Mouse (Mus musculus) CH12.LX (cell line): ENCODE data around the gene Xylt1. TPM values are rescaled to one million over a fixed set of nuclear protein-coding genes. Genes with fewer than 3 reads are reported as not detected.
A peak's percentile ranks its signal among the peaks of the same experiment; 100 is the strongest.

Experiments
- DNase-seq: peaks from one replicate; pipeline ENCODE4 v3.0.0-alpha.2; 2013; ENCODE audit errors: extremely low read depth
- H3K27ac ChIP-seq: 2 replicates; pipeline ENCODE4 v1.5.1; 2012; ENCODE audit warnings: low read depth, mild to moderate bottlenecking, control low read depth, moderate library complexity; ENCODE audit not compliant: insufficient read depth
- H3K27me3 ChIP-seq: replicated peaks from 2 replicates; pipeline ENCODE3; 2012; ENCODE audit warnings: inconsistent platforms
- H3K36me3 ChIP-seq, 2 experiments: replicated peaks in 1 of 2; 2 replicates each; pipeline versions ENCODE3 to v1.6.1; 2012; ENCODE audit warnings: inconsistent platforms in 1 of 2, low read length in 1 of 2, mild to moderate bottlenecking in 1 of 2, mixed read lengths in 1 of 2, moderate library complexity in 1 of 2; ENCODE audit not compliant: control insufficient read depth in 1 of 2, insufficient read depth in 1 of 2
- H3K4me1 ChIP-seq, 2 experiments: 2 replicates each; pipeline ENCODE4 v1.6.1; 2012; ENCODE audit warnings: inconsistent platforms in 1 of 2, moderate library complexity in 1 of 2; ENCODE audit not compliant: insufficient read depth in 2 of 2, control insufficient read depth in 1 of 2
- H3K4me2 ChIP-seq: 2 replicates; pipeline ENCODE4 v1.6.1; 2012; ENCODE audit warnings: low read depth, mild to moderate bottlenecking, control low read depth; ENCODE audit not compliant: poor library complexity, insufficient read depth, severe bottlenecking
- H3K4me3 ChIP-seq, 3 experiments: fragments of 150-350 bp in 1 of 3; sonication (generic) in 1 of 3; replicated peaks in 1 of 3; 2 replicates each; pipeline versions ENCODE3 to v1.5.1; 2011 to 2012; ENCODE audit warnings: low read depth in 2 of 3, low read length in 2 of 3, mild to moderate bottlenecking in 2 of 3, moderate library complexity in 2 of 3, control low read depth in 1 of 3, improper control_type of control experiment in 1 of 3, inconsistent platforms in 1 of 3, mixed read lengths in 1 of 3; ENCODE audit not compliant: poor library complexity in 1 of 3
- H3K79me2 ChIP-seq: replicated peaks from 2 replicates; pipeline ENCODE4 v1.6.1; 2012; ENCODE audit warnings: mild to moderate bottlenecking, moderate library complexity; ENCODE audit not compliant: control insufficient read depth, poor library complexity, insufficient read depth, severe bottlenecking; ENCODE audit errors: extremely low read depth
- H3K9ac ChIP-seq: 2 replicates; pipeline ENCODE4 v1.6.1; 2012; ENCODE audit warnings: low read depth, mild to moderate bottlenecking, control low read depth, moderate library complexity; ENCODE audit not compliant: insufficient read depth
- H3K9me3 ChIP-seq: replicated peaks from 2 replicates; pipeline ENCODE3; 2012; ENCODE audit warnings: low read length, inconsistent platforms, mixed read lengths
- CTCF ChIP-seq, 2 experiments: IDR thresholded peaks in 1 of 2; conservative IDR thresholded peaks in 1 of 2; 2 replicates each; pipeline ENCODE4 v1.5.1; 2011 to 2012; ENCODE audit warnings: low read depth in 2 of 2, low read length in 2 of 2, improper control_type of control experiment in 1 of 2, inconsistent platforms in 1 of 2, mild to moderate bottlenecking in 1 of 2, moderate library complexity in 1 of 2
- EP300 ChIP-seq: IDR thresholded peaks from 2 replicates; pipeline ENCODE4 v1.6.1; 2011; ENCODE audit warnings: low read length, improper control_type of control experiment
- ETS1 ChIP-seq: conservative IDR thresholded peaks from 2 replicates; pipeline ENCODE4 v1.6.1; 2012; ENCODE audit warnings: low read depth, mild to moderate bottlenecking, inconsistent platforms, low read length, improper control_type of control experiment, moderate library complexity
- JUN ChIP-seq: IDR thresholded peaks from 2 replicates; pipeline ENCODE4 v1.6.1; 2011; ENCODE audit warnings: low read depth, mild to moderate bottlenecking, low read length, improper control_type of control experiment, moderate library complexity; ENCODE audit not compliant: insufficient read depth
- JUND ChIP-seq: conservative IDR thresholded peaks from 2 replicates; pipeline ENCODE4 v1.6.1; 2011; ENCODE audit warnings: low read depth, low read length, improper control_type of control experiment
- MAX ChIP-seq: IDR thresholded peaks from 2 replicates; pipeline ENCODE4 v1.6.1; 2011; ENCODE audit warnings: low read length, improper control_type of control experiment
- MAZ ChIP-seq: IDR thresholded peaks from 2 replicates; pipeline ENCODE4 v1.6.1; 2012; ENCODE audit warnings: low read depth, mild to moderate bottlenecking, inconsistent platforms, low read length, improper control_type of control experiment, moderate library complexity
- MXI1 ChIP-seq: IDR thresholded peaks from 2 replicates; pipeline ENCODE4 v1.6.1; 2011; ENCODE audit warnings: mild to moderate bottlenecking, low read depth, low read length, improper control_type of control experiment
- MYC ChIP-seq: IDR thresholded peaks from 2 replicates; pipeline ENCODE4 v1.6.1; 2011; ENCODE audit warnings: low read depth, mild to moderate bottlenecking, improper control_type of control experiment, low read length
- PAX5 ChIP-seq: IDR thresholded peaks from 2 replicates; pipeline ENCODE4 v1.6.1; 2012; ENCODE audit warnings: low read length, inconsistent platforms, mixed read lengths
- POLR2A ChIP-seq: IDR thresholded peaks from 2 replicates; pipeline ENCODE4 v1.6.1; 2011; ENCODE audit warnings: low read depth, mild to moderate bottlenecking, improper control_type of control experiment, low read length
- RCOR1 ChIP-seq: conservative IDR thresholded peaks from 2 replicates; pipeline ENCODE4 v1.6.1; 2012; ENCODE audit warnings: low read depth, mild to moderate bottlenecking, inconsistent platforms, low read length, improper control_type of control experiment
- SIN3A ChIP-seq: IDR thresholded peaks from 2 replicates; pipeline ENCODE4 v1.6.1; 2012; ENCODE audit warnings: low read length, improper control_type of control experiment, inconsistent platforms
- SMC3 ChIP-seq: IDR thresholded peaks from 2 replicates; pipeline ENCODE4 v1.6.1; 2011; ENCODE audit warnings: low read depth, low read length, improper control_type of control experiment
- TBP ChIP-seq: conservative IDR thresholded peaks from 2 replicates; pipeline ENCODE4 v1.6.1; 2011; ENCODE audit warnings: low read depth, low read length, improper control_type of control experiment
- TCF12 ChIP-seq: IDR thresholded peaks from 2 replicates; pipeline ENCODE4 v1.6.1; 2014; ENCODE audit warnings: low read depth, mild to moderate bottlenecking, inconsistent platforms, low read length, improper control_type of control experiment
- UBTF ChIP-seq: IDR thresholded peaks from 2 replicates; pipeline ENCODE4 v1.6.1; 2012; ENCODE audit warnings: low read depth, mild to moderate bottlenecking, inconsistent platforms, low read length, improper control_type of control experiment, moderate library complexity
- ZC3H11A ChIP-seq: IDR thresholded peaks from 2 replicates; pipeline ENCODE4 v1.6.1; 2012; ENCODE audit warnings: low read depth, mild to moderate bottlenecking, inconsistent platforms, low read length, improper control_type of control experiment
- dilution Hi-C: fragments of 300-500 bp; cut with MboI; formaldehyde crosslinking; loops from 2 replicates; pipeline ENCODE4 v1.14.3; 2020; ENCODE audit warnings: low sequenced_read_pairs; ENCODE audit not compliant: extremely low pct_unique_long_range_greater_than_20kb, extremely low pct_ligation_motif_present
- in situ Hi-C: fragments of 300-500 bp; cut with MboI; formaldehyde crosslinking; loops from 3 replicates; pipeline ENCODE4 v1.14.3; 2019; ENCODE audit warnings: low sequenced_read_pairs, low pct_ligation_motif_present, low pct_unique_long_range_greater_than_20kb, mixed read lengths
- polyA plus RNA-seq: library from polyadenylated mRNA; unstranded; fragments of >175 nt; gene quantifications from 2 replicates; pipeline ENCODE4 v1.2.1, GENCODE M21; 2012; ENCODE audit warnings: low read depth; ENCODE audit not compliant: insufficient read length
- total RNA-seq, 2 experiments: library from RNA; depleted of rRNA; stranded (reverse); fragments of 300-350 nt in 1 of 2; fragments of >200 nt in 1 of 2; gene quantifications; 2 replicates each; pipeline ENCODE4 v1.2.3; 2012 to 2014

The Xylt1 gene
- total RNA-seq (2012; rRNA removed) (0.38 and 0.88 TPM in 2 replicates), total RNA-seq (2014; rRNA removed) (0.35 and 0.38 TPM in 2 replicates), polyA plus RNA-seq (0.72 and 0.84 TPM in 2 replicates)

GRCm38 (mm10) chr7:117380418-117381187 is at the start of gene Xylt1:
Xylt1 (plus strand) TSS chr7:117380979.
- Histone ChIP-seq H3K4me1 (peaks cover 4 to 49% of the 10 kb centered on the region in 2 experiments; a peak in 3 of 4 replicates), H3K4me3 (peak within 1 kb of the TSS; percentile 58 to 69 (median 65)), H3K27ac (no peak within 1 kb of the TSS), H3K27me3 (peaks cover 41% of the 10 kb centered on the region), H3K4me2 (peak within 1 kb of the TSS; percentile 81), H3K9me3 (no peaks in the 10 kb centered on the region), H3K79me2 (no peaks in the 10 kb centered on the region), H3K9ac (peak within 1 kb of the TSS; percentile 13; the same call in 1 of the 2 replicates), H3K36me3 (no peaks in the 10 kb centered on the region)
- TF ChIP-seq MXI1 (peak; percentile 43; the same call in 1 of the 2 replicates), JUND (no peak), MAZ (peak; percentile 71)
- in situ Hi-C loops (loop anchor here (5.0 to 10.0 kb wide), 2 partner anchors 174 to 232 kb away; no protein-coding TSS in a partner anchor), dilution Hi-C loops (no loop called here)
- DNase-seq = peak; percentile 40

- H3K27me3 ChIP-seq = no peaks in the 10 kb centered on the region
- H3K4me1 ChIP-seq = no peaks in the 10 kb centered on the region
- no peaks in the 10 kb centered on the region for H3K36me3 ChIP-seq
- in situ Hi-C loops = no loop called here
- H3K9ac ChIP-seq = no peak overlapping the region
- no peak overlapping the region for H3K27ac ChIP-seq
- no peaks in the 10 kb centered on the region for H3K9me3 ChIP-seq
- H3K4me2 ChIP-seq = no peak overlapping the region
- H3K79me2 ChIP-seq = no peaks in the 10 kb centered on the region
- H3K4me3 ChIP-seq = no peak overlapping the region
- peak; percentile 3; the same call in 1 of the 2 replicates for TF ChIP-seq SMC3
- TF ChIP-seq CTCF (conservative IDR thresholded peaks at IDR 0.05 in 1 of 2, IDR thresholded peaks at IDR 0.05 in 1 of 2; ENCODE audit: low read depth in 2 of 2, low read length in 2 of 2) = peak in 1 of 2 experiments; percentile 31; a peak in 2 of 4 replicates
- no peak for TF ChIP-seq MYC
- TF ChIP-seq, all 38 proteins: peak for 2
- DNase-seq = no peak
- dilution Hi-C loops = no loop called here
Measured at GRCm38 (mm10) chr7:117333936-117334335, 46.8 kb upstream of the Xylt1 start.

- in situ Hi-C loops (loop anchor here (25.0 kb wide), 1 partner anchor 506 kb away; no protein-coding TSS in a partner anchor), dilution Hi-C loops (no loop called here)
- Histone ChIP-seq H3K9ac (no peak overlapping the region), H3K79me2 (no peaks in the 10 kb centered on the region), H3K4me1 (no peaks in the 10 kb centered on the region), H3K4me2 (no peak overlapping the region), H3K27me3 (no peaks in the 10 kb centered on the region), H3K4me3 (no peak overlapping the region), H3K27ac (no peak overlapping the region), H3K36me3 (no peaks in the 10 kb centered on the region), H3K9me3 (no peaks in the 10 kb centered on the region)
- TF ChIP-seq RCOR1 (no peak), JUND (no peak), CTCF (conservative IDR thresholded peaks at IDR 0.05 in 1 of 2, IDR thresholded peaks at IDR 0.05 in 1 of 2; ENCODE audit: low read depth in 2 of 2, low read length in 2 of 2) (no peak), EP300 (no peak), MXI1 (no peak), ETS1 (no peak), TCF12 (no peak), JUN (no peak), ZC3H11A (no peak), PAX5 (no peak), MYC (no peak), UBTF (no peak), MAZ (no peak), SIN3A (no peak), MAX (no peak), POLR2A (no peak), TBP (no peak)
- DNase-seq = no peak
Measured at GRCm38 (mm10) chr7:117356316-117356715, 24.5 kb upstream of the Xylt1 start.
